Mouse (Mus musculus): ENCODE results near the gene Tfap2c.

DNA sequence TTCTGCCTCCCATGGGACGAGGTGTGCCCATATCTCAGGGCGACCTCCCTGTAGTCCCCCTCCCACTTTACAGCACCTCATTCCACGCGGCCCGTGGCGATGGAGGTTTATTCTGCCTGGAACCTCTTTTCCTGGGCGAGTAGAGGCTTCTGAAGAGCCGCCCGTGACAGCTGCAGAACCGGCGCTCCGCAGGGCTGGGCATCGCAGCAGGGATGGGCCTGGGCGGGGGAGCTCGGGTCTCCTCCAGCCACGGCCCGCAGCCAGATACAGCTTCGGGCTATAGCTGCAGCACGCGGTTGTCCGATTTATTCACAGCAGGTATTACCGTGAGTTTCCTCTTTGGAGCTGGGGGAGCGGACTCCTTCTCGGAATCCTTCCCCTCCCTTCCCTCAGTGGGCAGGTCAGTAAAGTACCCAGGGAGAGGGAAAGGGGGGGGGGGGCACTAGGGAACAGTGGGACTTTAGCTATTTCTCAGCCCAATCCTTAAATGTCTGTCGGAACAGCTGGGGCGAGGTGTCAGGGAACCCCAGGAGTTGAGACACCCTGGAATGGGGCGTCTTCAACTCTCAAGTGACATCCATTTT is 629 bp upstream of the Tfap2c start:
- TF ChIP-seq POLR2A (IDR thresholded peaks at IDR 0.05; ENCODE audit: low read depth, low read length): no peak
- no peak for TF ChIP-seq CTCF (IDR thresholded peaks at IDR 0.05; ENCODE audit: extremely low read depth, insufficient read length, insufficient replicate concordance, low read depth, low read length)

Data from small intestine, adult 2 months (tissue).